Mouse (Mus musculus): ENCODE data around the gene Grin2d.

DNA sequence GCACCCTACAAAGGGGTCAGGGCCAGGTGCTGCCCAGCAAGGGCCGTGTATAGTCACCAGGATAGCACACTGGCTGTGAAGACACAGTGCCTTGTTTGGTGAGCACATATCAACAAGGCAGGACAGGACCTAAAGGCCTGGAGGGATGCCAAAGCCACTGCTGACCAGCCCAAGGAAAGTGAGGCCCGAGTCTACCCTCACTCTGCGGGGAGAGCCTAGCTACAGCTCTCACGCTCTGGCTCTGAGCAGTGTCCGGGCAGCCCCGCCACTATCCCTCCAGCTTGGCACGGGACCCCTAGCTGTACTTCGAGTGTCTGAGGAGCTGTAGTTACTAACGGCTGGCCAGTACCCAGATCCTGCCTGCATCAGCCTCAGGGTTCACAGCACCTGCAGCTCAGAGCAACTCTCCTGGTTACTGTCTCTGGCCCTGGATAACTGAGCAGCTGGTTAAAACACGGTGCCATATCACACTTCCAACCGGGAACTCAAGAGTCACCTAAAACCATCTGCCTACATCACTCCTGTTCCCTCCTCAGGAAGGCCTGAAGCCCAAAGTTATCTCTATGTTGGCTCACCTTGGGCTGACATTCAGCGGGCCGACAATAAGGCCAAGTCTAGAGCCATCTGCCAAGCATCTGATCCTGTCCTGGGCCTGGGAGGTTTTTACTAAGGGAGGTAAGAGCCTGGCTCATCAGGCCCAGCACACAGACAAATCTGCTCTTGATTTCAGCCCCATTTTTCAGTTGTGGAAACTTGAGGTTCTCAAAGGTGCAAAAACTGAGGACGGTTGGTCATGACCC, 68.7 kb downstream of the Grin2d start:
- no peak for TF ChIP-seq CTCF (IDR thresholded peaks at IDR 0.05; ENCODE audit: control insufficient read depth, insufficient read depth, insufficient replicate concordance, low read depth, low read length)
- TF ChIP-seq POLR2A (IDR thresholded peaks at IDR 0.05; ENCODE audit: control insufficient read depth, low read depth, low read length) = no peak

All from testis, adult 2 months (tissue).